Mouse (Mus musculus): ENCODE measurements around the gene Xrn1.

- no peak for TF ChIP-seq CTCF (IDR thresholded peaks at IDR 0.05; ENCODE audit: low read depth, low read length)
- TF ChIP-seq POLR2A (IDR thresholded peaks at IDR 0.05; ENCODE audit: borderline replicate concordance, low read depth, low read length), result no peak
Measured at GRCm38 (mm10) chr9:95957611-95958010, 3.1 kb downstream of the Xrn1 start.
